Mouse (Mus musculus): ENCODE measurements at regions not wholly inside any gene's neighbourhood (a gene's known extent, or its start where the extent isn't known, plus 50 kb on each side); places are given as distances from the start of the nearest gene placed in this dataset.

GRCm38 (mm10) chr4:131100093-131100795, 156.1 kb downstream of the Matn1 start:
- DNase-seq, result no peak

GRCm38 (mm10) chr4:131100796-131101156, 156.6 kb downstream of the Matn1 start:
- DNase-seq, result no peak

- no peak for DNase-seq
Observed at GRCm38 (mm10) chr4:131102163-131102562, 158.0 kb downstream of the Matn1 start.

GRCm38 (mm10) chr4:131107127-131107857, 163.1 kb downstream of the Matn1 start:
- DNase-seq, result no peak

GRCm38 (mm10) chr4:131112536-131112935, 168.4 kb downstream of the Matn1 start:
- no peak for DNase-seq

- DNase-seq, result no peak
Observed at GRCm38 (mm10) chr4:131113727-131114303, 169.6 kb downstream of the Matn1 start.

- DNase-seq, result peak; percentile 38
Observed at GRCm38 (mm10) chr4:131115247-131115646, 171.1 kb downstream of the Matn1 start.

- no peak for DNase-seq
Observed at GRCm38 (mm10) chr4:131118586-131118985, 174.4 kb downstream of the Matn1 start.

- DNase-seq, result peak; percentile 72
Observed at GRCm38 (mm10) chr4:131119621-131120020, 175.4 kb downstream of the Matn1 start.

GRCm38 (mm10) chr4:131120680-131121079, 176.5 kb downstream of the Matn1 start:
- peak; percentile 15 for DNase-seq

- no peak for DNase-seq
Observed at GRCm38 (mm10) chr4:131125975-131126374, 181.8 kb downstream of the Matn1 start.

- DNase-seq, result no peak
Observed at GRCm38 (mm10) chr4:131126901-131127300, 182.7 kb downstream of the Matn1 start.

GRCm38 (mm10) chr4:131128646-131129045, 184.5 kb downstream of the Matn1 start:
- DNase-seq, result no peak

GRCm38 (mm10) chr4:131132201-131132600, 188.0 kb downstream of the Matn1 start:
- DNase-seq, result no peak

GRCm38 (mm10) chr4:131132781-131133180, 188.6 kb downstream of the Matn1 start:
- no peak for DNase-seq

GRCm38 (mm10) chr4:131135841-131136240, 191.7 kb downstream of the Matn1 start:
- no peak for DNase-seq

GRCm38 (mm10) chr4:131138891-131139290, 194.7 kb downstream of the Matn1 start:
- DNase-seq, result no peak

GRCm38 (mm10) chr4:131141890-131142465, 197.8 kb downstream of the Matn1 start:
- no peak for DNase-seq

GRCm38 (mm10) chr4:131145507-131145906, 201.3 kb downstream of the Matn1 start:
- DNase-seq, result no peak

- no peak for DNase-seq
Observed at GRCm38 (mm10) chr4:131148042-131148747, 204.0 kb downstream of the Matn1 start.

GRCm38 (mm10) chr4:131149466-131149865, 205.3 kb downstream of the Matn1 start:
- DNase-seq, result no peak

GRCm38 (mm10) chr4:131159712-131160111, 215.5 kb downstream of the Matn1 start:
- no peak for DNase-seq

- no peak for DNase-seq
Observed at GRCm38 (mm10) chr4:131160135-131160534, 215.9 kb downstream of the Matn1 start.

Data from kidney, adult 11 months (tissue).